Mouse (Mus musculus) WW6 (cell line): ENCODE measurements around the gene Gpsm3.

ENCODE experiments used
- DNase-seq: peaks from one replicate; pipeline ENCODE4 v3.0.0-alpha.2; 2013; ENCODE audit warnings: low read depth, low spot score

The Gpsm3 gene

DNA sequence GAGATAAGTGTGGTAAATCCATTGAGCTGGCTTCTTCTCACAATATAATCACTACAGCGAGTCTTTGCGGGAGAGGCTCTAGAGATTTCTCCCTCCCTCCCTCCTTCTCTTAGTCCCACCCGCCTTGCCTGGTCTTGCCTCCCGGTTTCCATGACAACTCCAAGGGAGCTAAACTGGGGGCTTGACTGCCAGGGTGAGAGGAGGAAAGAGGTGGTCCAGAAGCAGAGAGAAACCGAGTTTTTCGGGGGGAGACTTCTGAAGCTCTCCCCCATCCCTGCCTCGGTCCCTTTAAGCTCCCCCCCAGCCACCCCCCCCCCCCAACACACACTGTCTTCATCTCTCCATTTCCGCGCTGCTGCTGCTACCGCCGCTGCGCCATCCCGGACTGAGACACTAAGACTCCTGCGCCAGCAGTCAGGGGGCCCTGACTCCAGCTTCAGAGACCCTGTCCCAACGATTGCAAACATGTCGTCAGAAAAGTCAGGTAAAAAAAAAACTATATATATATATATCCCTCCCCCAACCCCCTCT is 39.7 kb downstream of the Gpsm3 start, which contains the start of gene Prrt1:
Gene Prrt1, plus strand, starts transcription at position 313 of the 531 bp plus-strand sequence.
- no peak for DNase-seq

DNA sequence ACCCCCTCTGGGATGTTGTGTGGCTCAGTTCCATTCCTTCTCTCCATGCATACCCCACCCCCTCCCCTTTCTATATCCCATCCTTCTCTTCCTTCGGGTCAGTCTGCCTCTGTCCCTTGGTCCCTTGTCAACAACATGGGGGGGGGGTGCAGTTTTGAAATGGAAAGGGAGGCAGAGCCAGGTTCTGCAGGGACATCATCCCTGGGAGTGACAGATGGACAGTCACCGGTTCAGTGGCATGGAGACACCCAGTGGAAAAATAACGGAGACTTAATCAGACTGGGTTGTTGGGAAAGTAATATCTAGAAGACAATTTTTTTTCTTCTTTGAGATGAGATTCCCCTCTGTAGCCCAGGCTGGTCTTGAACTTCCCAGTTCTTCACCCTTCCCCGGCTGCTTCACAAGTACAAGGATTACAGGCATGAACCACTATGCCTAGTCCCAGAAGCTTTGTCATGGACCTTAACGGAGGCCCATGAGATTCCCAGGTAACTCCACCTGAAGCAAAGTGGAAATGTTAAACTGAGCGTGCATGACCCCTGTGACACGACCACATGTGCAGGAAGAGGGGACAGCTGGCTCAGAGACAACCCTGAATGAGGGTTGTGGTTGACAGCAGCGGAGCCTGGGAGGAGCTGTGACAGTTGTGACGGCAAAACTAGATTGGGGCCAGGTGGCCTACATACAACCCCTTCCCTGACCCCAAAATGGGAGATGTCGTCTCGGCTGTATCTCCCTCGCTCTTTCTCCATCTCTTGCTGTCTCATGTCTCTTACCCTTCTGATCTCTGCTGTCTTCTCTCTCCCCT is 40.4 kb downstream of the Gpsm3 start:
- no peak for DNase-seq

DNA sequence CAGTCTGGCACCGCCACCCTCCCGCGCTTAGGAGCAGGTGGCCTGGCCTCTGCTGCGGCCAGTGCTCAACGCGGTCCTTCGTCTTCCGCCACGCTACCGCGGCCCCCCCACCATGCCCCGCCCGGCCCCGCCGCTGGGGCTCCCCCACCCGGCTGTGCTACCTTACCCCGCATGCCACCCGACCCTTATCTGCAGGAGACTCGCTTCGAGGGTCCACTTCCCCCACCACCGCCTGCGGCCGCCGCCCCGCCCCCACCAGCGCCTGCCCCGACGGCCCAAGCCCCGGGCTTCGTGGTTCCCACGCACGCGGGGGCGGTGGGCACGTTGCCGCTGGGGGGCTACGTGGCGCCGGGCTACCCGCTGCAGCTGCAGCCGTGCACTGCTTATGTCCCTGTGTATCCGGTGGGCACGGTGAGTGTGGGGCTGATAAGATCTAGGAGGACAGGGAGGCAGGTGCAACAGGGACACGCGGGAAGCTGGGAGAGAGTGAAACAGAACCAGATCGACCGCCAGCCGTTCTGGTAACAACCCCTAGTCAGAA is 41.2 kb downstream of the Gpsm3 start:
- DNase-seq = no peak

DNA sequence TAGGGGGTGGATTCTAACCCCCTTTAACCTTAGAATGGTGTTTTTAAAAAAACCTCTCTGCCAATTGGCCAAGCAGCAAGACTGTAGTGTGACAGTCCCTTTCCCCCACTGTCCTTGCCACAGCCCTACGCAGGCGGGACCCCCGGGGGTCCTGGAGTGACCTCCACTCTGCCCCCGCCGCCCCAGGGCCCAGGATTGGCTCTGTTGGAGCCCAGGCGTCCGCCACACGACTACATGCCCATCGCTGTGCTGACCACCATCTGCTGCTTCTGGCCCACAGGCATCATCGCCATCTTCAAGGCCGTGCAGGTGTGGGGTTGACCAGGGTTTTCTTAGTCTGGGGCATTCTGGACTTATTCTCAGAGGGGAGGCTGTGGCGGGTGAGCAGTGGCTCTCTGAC is 42.0 kb downstream of the Gpsm3 start:
- no peak for DNase-seq

DNA sequence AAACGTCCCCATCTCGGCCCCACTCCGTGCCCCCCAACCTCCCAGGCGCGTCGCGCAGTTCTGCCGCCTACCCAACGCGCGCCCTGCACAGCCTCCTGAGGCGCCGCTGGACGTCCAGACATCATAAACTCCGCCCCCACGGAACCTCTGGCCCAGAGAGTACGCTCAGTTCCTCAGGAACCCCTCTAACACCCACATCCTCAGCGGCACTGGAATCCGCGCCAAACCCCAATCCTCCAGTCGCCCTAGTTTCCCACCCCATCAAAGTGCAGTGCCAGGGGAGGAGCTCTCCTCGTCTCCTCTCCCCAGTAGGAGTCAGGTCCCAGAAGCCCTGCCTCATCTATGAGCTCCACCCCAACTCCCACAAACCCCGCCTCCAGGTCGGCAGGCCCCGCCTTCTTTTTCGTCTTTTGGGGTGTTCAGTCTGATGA is 42.7 kb downstream of the Gpsm3 start:
- DNase-seq = no peak

DNA sequence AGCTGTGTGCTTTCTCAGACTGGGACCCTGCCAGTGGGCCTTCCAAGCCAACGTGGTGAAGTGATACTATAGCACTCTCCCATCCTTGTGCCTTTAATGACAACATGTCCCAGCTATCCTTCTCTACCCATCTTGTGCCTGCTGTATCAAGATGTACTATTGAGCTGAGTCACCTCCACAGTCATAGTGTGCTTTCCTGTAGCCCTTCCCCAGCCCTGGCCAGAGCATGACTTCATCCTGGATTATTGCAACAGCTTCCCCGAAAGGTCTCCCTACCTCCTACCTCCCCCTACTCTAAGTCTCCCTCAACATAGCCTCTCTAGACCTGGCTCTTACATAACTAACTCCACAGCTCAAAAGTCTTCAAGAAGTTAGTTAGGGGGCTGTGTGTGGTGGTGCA is 46.1 kb downstream of the Gpsm3 start:
- no peak for DNase-seq

DNA sequence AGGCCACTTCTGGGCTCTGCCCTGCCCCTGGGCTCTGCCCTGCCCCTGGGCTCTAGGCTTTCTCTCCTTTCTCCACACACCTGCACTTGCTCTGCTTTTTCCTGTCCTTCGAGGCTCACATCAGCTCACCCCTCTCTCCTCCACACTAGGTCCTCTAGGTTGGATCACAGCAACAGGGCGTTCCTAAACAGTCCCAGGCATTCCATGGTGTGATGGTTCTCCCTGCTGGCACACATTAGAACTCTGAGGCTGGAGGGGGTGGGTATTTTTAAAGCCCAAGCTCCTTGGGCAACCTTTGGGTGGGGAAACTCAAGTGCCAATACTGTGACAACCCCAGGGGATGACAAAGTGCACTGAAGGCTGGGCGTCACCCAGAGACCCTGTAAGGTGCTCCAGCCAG is 47.9 kb downstream of the Gpsm3 start:
- no peak for DNase-seq

DNA sequence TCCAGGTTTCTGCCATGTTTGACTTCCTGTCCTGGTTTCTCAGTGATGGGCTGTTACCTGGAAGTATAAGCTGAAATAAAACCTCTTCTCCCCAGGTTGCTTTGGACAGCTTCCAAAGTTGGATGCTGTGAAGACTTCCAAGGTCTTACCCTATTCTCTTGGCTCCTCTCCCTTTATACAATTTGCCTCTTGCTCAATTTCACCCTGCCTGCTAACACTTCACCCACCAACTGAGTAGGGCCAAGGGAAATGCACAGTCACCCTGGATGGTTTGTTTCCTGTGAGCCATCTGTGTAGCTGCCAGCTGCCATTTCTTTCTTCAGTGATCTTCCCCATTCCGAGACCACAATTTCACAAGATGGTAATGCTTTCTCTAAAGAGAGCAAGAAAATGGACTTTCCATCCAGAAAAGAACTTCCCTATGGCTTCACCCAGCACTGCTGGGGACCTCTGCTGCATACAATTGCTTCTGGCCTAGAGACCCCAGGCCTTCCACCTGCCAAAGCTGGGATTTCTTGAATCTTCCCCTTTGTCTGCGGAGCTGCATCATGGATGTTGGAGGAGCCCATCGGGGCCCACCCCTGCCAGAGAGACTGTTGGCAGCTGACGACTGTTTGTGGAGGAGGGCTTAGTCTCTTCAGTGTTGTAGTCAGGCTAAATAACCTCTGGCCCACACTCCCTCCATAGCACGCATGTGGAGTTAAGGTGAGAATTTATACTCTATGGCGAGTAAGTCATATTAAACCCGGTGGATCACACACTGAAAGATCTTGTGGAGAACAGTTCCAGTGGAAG is 50.1 kb downstream of the Gpsm3 start:
- no peak for DNase-seq

DNA sequence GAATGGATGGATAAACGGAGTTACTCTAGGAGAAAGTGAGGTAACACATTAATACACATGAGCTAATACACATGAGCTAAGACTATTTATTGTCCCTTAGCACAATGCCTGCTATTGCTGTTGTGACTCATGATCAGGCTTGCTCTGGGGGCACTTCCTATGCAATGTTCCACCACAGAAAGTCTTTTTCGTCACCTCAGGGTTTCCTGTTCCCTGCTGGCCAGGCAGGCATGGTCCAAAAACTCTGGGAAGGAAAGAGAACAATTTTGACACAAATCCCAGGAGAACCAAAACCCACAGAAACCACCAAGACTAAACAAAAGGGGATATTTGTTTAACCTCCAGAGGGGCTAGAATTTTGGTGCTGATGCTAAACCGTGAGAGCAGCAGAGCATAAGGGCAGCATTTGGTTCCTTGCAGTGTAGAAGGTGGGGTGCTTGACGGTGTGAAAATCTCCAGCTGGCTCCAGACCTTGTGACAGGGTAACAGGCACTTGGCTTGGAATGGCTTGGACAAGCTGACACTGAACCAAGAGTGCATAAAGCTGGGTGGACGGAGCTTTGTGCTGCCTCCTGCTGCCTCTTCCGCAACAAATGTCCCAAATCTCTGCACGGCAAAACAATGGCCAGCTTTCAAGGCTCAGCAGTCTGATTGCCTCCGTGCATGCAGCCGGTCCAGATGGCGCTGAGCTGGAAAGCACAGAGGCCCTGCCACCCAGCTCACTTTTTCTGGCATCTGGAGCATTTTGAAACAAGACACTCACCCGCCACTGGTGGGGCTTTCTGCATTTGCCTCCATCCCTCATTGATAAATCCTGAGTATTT is 51.4 kb downstream of the Gpsm3 start:
- no peak for DNase-seq
